Mouse (Mus musculus) liver, adult 2 months (tissue): ENCODE data around the gene Gstt1. TPM values are rescaled to one million over a fixed set of nuclear protein-coding genes. Genes with fewer than 3 reads are reported as not detected.

Experiments
- DNase-seq: peaks from one replicate; pipeline ENCODE4 v3.0.0-alpha.2; 2011; ENCODE audit warnings: low read depth, low spot score; ENCODE audit errors: extremely low read depth
- H3K27ac ChIP-seq: fragments of 200-500 bp; replicated peaks from 2 replicates; pipeline ENCODE4 v1.5.1; 2012; ENCODE audit warnings: low read depth, mild to moderate bottlenecking, control low read depth, inconsistent platforms, low read length; ENCODE audit not compliant: insufficient read depth
- H3K27me3 ChIP-seq: fragments of 200-500 bp; 2 replicates; pipeline ENCODE4 v1.6.1; 2012; ENCODE audit warnings: mild to moderate bottlenecking, moderate library complexity, low read length, inconsistent platforms; ENCODE audit not compliant: control insufficient read depth, insufficient read depth
- H3K36me3 ChIP-seq: fragments of 200-500 bp; 2 replicates; pipeline ENCODE4 v1.6.1; 2012; ENCODE audit warnings: low read length, inconsistent platforms; ENCODE audit not compliant: control insufficient read depth, insufficient read depth
- H3K4me1 ChIP-seq: fragments of 200-500 bp; 2 replicates; pipeline ENCODE4 v1.6.1; 2011; ENCODE audit warnings: low read length; ENCODE audit not compliant: control insufficient read depth, insufficient read depth
- H3K4me3 ChIP-seq: fragments of 200-500 bp; 2 replicates; pipeline ENCODE4 v1.5.1; 2011; ENCODE audit warnings: low read depth, mild to moderate bottlenecking, control low read depth, low read length, moderate library complexity; ENCODE audit not compliant: insufficient read depth
- H3K79me2 ChIP-seq: fragments of 200-500 bp; 2 replicates; pipeline ENCODE4 v1.6.1; 2012; ENCODE audit warnings: inconsistent platforms, mild to moderate bottlenecking, low read length, moderate library complexity; ENCODE audit not compliant: control insufficient read depth, insufficient read depth
- H3K9ac ChIP-seq: fragments of 200-500 bp; 2 replicates; pipeline ENCODE4 v1.6.1; 2012; ENCODE audit warnings: low read depth, mild to moderate bottlenecking, control low read depth, inconsistent platforms, low read length
- CTCF ChIP-seq: fragments of 200-500 bp; IDR thresholded peaks from 2 replicates; pipeline ENCODE4 v1.5.1; 2011; ENCODE audit warnings: low read depth, low read length, control low read depth
- POLR2A ChIP-seq: fragments of 200-500 bp; IDR thresholded peaks from 2 replicates; pipeline ENCODE4 v1.6.1; 2011; ENCODE audit warnings: low read length, control low read depth; ENCODE audit not compliant: insufficient read depth; ENCODE audit errors: extremely low read depth
- WGBS: fragments of 180-500 bp; shearing (Covaris S2); methylation state at CpG from one replicate; pipeline ENCODE4 v1.1.7; 2018; 5-methylcytosine and 5-hydroxymethylcytosine counted together
- polyA plus RNA-seq: library from polyadenylated mRNA; depleted of rRNA; stranded (reverse); fragments of >200 nt; gene quantifications from 2 replicates; pipeline ENCODE4 v1.2.3, GENCODE M21; 2012
- total RNA-seq: library from RNA; depleted of rRNA; stranded (reverse); fragments of >200 nt; gene quantifications from 2 replicates; pipeline ENCODE4 v1.2.3, GENCODE M21; 2014

Gene Gstt1
- total and polyA plus RNA-seq, 2 experiments, result 622 to 1,223 TPM

DNA sequence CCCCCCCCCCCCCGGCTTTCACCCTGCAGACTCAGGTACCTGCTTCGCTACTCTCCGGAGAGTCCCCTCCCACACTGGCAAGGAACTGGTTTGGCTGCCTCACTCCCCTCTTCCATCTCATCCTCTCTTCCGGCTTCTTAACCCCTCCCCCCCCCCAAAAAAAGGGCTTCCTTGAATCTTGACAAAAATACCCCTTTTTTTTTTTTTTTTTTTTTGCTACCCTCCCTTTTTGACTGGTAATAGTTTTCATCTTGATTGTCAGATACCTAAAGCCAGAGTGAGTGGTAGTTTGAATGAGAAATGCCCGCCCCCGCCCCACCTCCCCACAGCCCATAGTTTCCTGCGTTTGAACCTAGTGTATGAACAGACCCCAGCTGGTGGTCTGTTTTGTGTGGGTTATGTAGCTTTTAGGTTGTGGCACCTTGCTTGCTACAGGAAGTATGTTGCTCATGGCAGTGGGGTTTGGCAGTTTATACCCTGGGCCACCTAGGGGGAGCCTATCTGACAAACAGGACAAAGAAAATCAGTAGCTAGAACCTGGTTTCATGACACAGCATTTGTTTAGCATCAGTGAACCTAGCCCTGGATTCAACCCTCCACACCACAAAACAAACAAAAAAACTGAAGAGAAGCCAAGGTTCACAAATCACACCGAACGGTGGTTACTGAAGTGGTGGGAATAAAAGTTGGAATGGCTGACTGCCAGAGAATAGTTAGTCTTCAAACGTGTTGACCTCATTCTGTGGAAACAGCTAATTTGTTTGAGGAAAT lies 37.6 kb upstream of the Gstt1 start:
- Histone ChIP-seq H3K79me2 (no peaks in the 10 kb centered on the region), H3K4me3 (no peak overlapping the region), H3K4me1 (peaks cover 6% of the 10 kb centered on the region; the same call in 1 of the 2 replicates), H3K9ac (peak overlapping the region; percentile 44; the same call in 1 of the 2 replicates), H3K27me3 (no peaks in the 10 kb centered on the region), H3K27ac (peak overlapping the region; percentile 95), H3K36me3 (no peaks in the 10 kb centered on the region)
- WGBS, result 4% methylated on average over 10 of the region's 10 CpGs
- peak; percentile 99 for DNase-seq
- TF ChIP-seq POLR2A, result no peak
- TF ChIP-seq CTCF, result no peak

GRCm38 (mm10) chr10:75835307-75835706 lies 36.9 kb upstream of the Gstt1 start:
- Histone ChIP-seq H3K27ac (peak overlapping the region; percentile 86), H3K79me2 (no peaks in the 10 kb centered on the region), H3K36me3 (no peaks in the 10 kb centered on the region), H3K27me3 (no peaks in the 10 kb centered on the region), H3K9ac (peak overlapping the region; percentile 45), H3K4me3 (peak overlapping the region; percentile 43; the same call in 1 of the 2 replicates), H3K4me1 (peaks cover 6% of the 10 kb centered on the region; the same call in 1 of the 2 replicates)
- WGBS, result under 1% methylated on average over 10 of the region's 10 CpGs
- TF ChIP-seq POLR2A, result peak; percentile 31; the same call in 1 of the 2 replicates
- no peak for TF ChIP-seq CTCF
- DNase-seq, result peak; percentile 98

GRCm38 (mm10) chr10:75834721-75835120 lies 36.3 kb upstream of the Gstt1 start:
- H3K4me1 ChIP-seq, result peaks cover 6% of the 10 kb centered on the region; the same call in 1 of the 2 replicates
- peak overlapping the region; percentile 86 for H3K27ac ChIP-seq
- H3K4me3 ChIP-seq, result peak overlapping the region; percentile 60
- WGBS, result 7% methylated on average over 9 of the region's 9 CpGs
- DNase-seq, result no peak
- H3K27me3 ChIP-seq, result no peaks in the 10 kb centered on the region
- peak overlapping the region; percentile 67 for H3K9ac ChIP-seq
- no peaks in the 10 kb centered on the region for H3K79me2 ChIP-seq
- TF ChIP-seq POLR2A (no peak), CTCF (no peak)
- no peaks in the 10 kb centered on the region for H3K36me3 ChIP-seq

- Histone ChIP-seq H3K4me1 (peaks cover 6% of the 10 kb centered on the region; the same call in 1 of the 2 replicates), H3K9ac (peak overlapping the region; percentile 67), H3K4me3 (peak overlapping the region; percentile 60), H3K79me2 (no peaks in the 10 kb centered on the region), H3K27ac (peak overlapping the region; percentile 86), H3K36me3 (no peaks in the 10 kb centered on the region), H3K27me3 (no peaks in the 10 kb centered on the region)
- TF ChIP-seq CTCF (no peak), POLR2A (peak; percentile 57; the same call in 1 of the 2 replicates)
- 1% methylated on average over 21 of the region's 21 CpGs for WGBS
- peak; percentile 88 for DNase-seq
Observed at GRCm38 (mm10) chr10:75834250-75834649, 35.9 kb upstream of the Gstt1 start.

- Histone ChIP-seq H3K9ac (peak overlapping the region; percentile 67), H3K36me3 (no peaks in the 10 kb centered on the region), H3K4me3 (peak overlapping the region; percentile 60), H3K27ac (peak overlapping the region; percentile 86), H3K79me2 (no peaks in the 10 kb centered on the region), H3K4me1 (peaks cover 8% of the 10 kb centered on the region; the same call in 1 of the 2 replicates), H3K27me3 (no peaks in the 10 kb centered on the region)
- DNase-seq, result peak; percentile 44
- 7% methylated on average over 21 of the region's 21 CpGs for WGBS
- TF ChIP-seq CTCF (no peak), POLR2A (no peak)
Observed at GRCm38 (mm10) chr10:75833456-75834080, 35.2 kb upstream of the Gstt1 start.
